Comparison of ENCODE assay signal across 16 mouse cellular contexts in genomic region chr7:101871296-101871695, GRCm38 (mm10). TPM values are rescaled to one million over a fixed set of nuclear protein-coding genes. Genes with fewer than 3 reads are reported as not detected.
DNase-seq lines count a peak whose midpoint lies in the region; ATAC-seq lines count a peak whose summit lies in the region.
"Had no signal": no experiment of that assay in that cellular context is flagged by ENCODE, and none has a peak within 500 bp of the region (broad histone marks: within the 10 kb centered on the region; RNA-seq: fewer than 3 reads in every experiment).

No protein-coding gene starts in this region.

- no peak overlapping the region for H3K27ac ChIP-seq in liver, embryonic 16.5 days (ENCODE audit: low read length)
- H3K27ac ChIP-seq: limb, embryonic 15.5 days had no signal

- no peaks in the 10 kb centered on the region for H3K27me3 ChIP-seq in liver, embryonic 16.5 days (ENCODE audit: control insufficient read depth, insufficient read depth, low read depth, low read length)
- H3K27me3 ChIP-seq: limb, embryonic 15.5 days had no signal

- H3K9ac ChIP-seq in liver, embryonic 16.5 days (ENCODE audit: low read depth, low read length), result no peak overlapping the region
- H3K9ac ChIP-seq: limb, embryonic 15.5 days had no signal

- peak; percentile 36 for DNase-seq in adrenal gland, postnatal 14 days
- DNase-seq in adrenal gland, postnatal 25 days, result no peak
- DNase-seq in liver (no peak), MN1 (ENCODE audit: low spot score) (no peak)
- DNase-seq in kidney, adult 8-10 months, result peak; percentile 28 to 45
- no peak for DNase-seq in right cerebral cortex, postnatal 10 days (ENCODE audit: low spot score in 2 of 2)
- DNase-seq: B cell, adult 2 months; cerebellum, adult 11 months; gastrocnemius, postnatal 14 days; thymus, adult 18-20 months had no signal

- WGBS in liver, embryonic 16.5 days (ENCODE audit: insufficient replicate concordance), result 60% methylated on average over 3 of the region's 3 CpGs

- H3K4me3 ChIP-seq in liver, embryonic 16.5 days (ENCODE audit: low read depth, low read length), result no peak overlapping the region
- H3K4me3 ChIP-seq: limb, embryonic 15.5 days; midbrain, embryonic 10.5 days had no signal

- H3K4me2 ChIP-seq in liver, embryonic 16.5 days (ENCODE audit: low read depth, low read length), result no peak overlapping the region
- H3K4me2 ChIP-seq: limb, embryonic 15.5 days had no signal

- ATAC-seq in liver, embryonic 16.5 days (ENCODE audit: low read depth), result peak; percentile 51; the same call in 1 of the 2 replicates
- ATAC-seq in megakaryocyte progenitor cell, adult 5-6 weeks (replicated peaks; ENCODE audit: poor library complexity), result peak; percentile 57
- ATAC-seq: inflammation-experienced regulatory T-cells, adult 6 months had no signal

- no peaks in the 10 kb centered on the region for H3K9me3 ChIP-seq in liver, embryonic 16.5 days (replicated peaks; ENCODE audit: control insufficient read depth, low read length)
- H3K9me3 ChIP-seq: limb, embryonic 15.5 days; midbrain, embryonic 10.5 days had no signal

- H3K36me3 ChIP-seq in liver, embryonic 16.5 days (ENCODE audit: control insufficient read depth, insufficient read depth), result no peaks in the 10 kb centered on the region
- H3K36me3 ChIP-seq: limb, embryonic 15.5 days; midbrain, embryonic 10.5 days had no signal

- no peaks in the 10 kb centered on the region for H3K4me1 ChIP-seq in liver, embryonic 16.5 days (ENCODE audit: control insufficient read depth, low read depth, low read length)
- H3K4me1 ChIP-seq: limb, embryonic 15.5 days had no signal

RNA-seq across cellular contexts. Expression of gene Folr1, which starts 0.7 kb away (rescaled TPM):
- total RNA-seq in adrenal gland, postnatal 14 days (2021), result 2.6 and 3.0 TPM in 2 replicates
- total RNA-seq in adrenal gland, postnatal 25 days (2021), result 6.8 and 7.9 TPM in 2 replicates
- polyA plus RNA-seq in liver, embryonic 16.5 days (2015; fragmentation: Nextera tagmentation; extraction: Ambion mirVana), result 0.64 and 1.1 TPM in 2 replicates
- 0.74 and 1.9 TPM in 2 replicates for total RNA-seq in megakaryocyte progenitor cell, adult 5-6 weeks (2015)
- total RNA-seq in megakaryocyte progenitor cell, adult 5-6 weeks (2017), result 0.37 TPM in 1 of 2 replicates, not detected in the other
- total RNA-seq: left cerebral cortex, adult 18-20 months had no signal
- polyA plus RNA-seq: inflammation-experienced regulatory T-cells, adult 6 months had no signal

RNA-seq across cellular contexts. Expression of gene Anapc15, which starts 7.8 kb away (rescaled TPM):
- 24.0 and 27.0 TPM in 2 replicates for total RNA-seq in adrenal gland, postnatal 14 days (2021)
- 26.7 and 41.7 TPM in 2 replicates for total RNA-seq in adrenal gland, postnatal 25 days (2021)
- polyA plus RNA-seq in liver, embryonic 16.5 days (2015; fragmentation: Nextera tagmentation; extraction: Ambion mirVana), result 36.3 and 41.6 TPM in 2 replicates
- 56.2 and 70.6 TPM in 2 replicates for total RNA-seq in megakaryocyte progenitor cell, adult 5-6 weeks (2015)
- 98.6 and 132 TPM in 2 replicates for total RNA-seq in megakaryocyte progenitor cell, adult 5-6 weeks (2017)

RNA-seq across cellular contexts. Expression of gene Folr2, which starts 14.3 kb away (rescaled TPM):
- total RNA-seq in adrenal gland, postnatal 14 days (2021), result 2.9 and 3.9 TPM in 2 replicates
- total RNA-seq in adrenal gland, postnatal 25 days (2021), result 1.5 TPM in 1 of 2 replicates, not detected in the other
- 6.1 and 6.4 TPM in 2 replicates for polyA plus RNA-seq in liver, embryonic 16.5 days (2015; fragmentation: Nextera tagmentation; extraction: Ambion mirVana)
- total RNA-seq in megakaryocyte progenitor cell, adult 5-6 weeks (2015), result not detected in 2 replicates
- total RNA-seq in megakaryocyte progenitor cell, adult 5-6 weeks (2017), result not detected in 2 replicates
- polyA plus RNA-seq: inflammation-experienced regulatory T-cells, adult 6 months had no signal

RNA-seq across cellular contexts. Expression of gene Inppl1, which starts 33.3 kb away (rescaled TPM):
- 87.3 and 87.4 TPM in 2 replicates for total RNA-seq in adrenal gland, postnatal 14 days (2021)
- total RNA-seq in adrenal gland, postnatal 25 days (2021), result 101 and 110 TPM in 2 replicates
- polyA plus RNA-seq in liver, embryonic 16.5 days (2015; fragmentation: Nextera tagmentation; extraction: Ambion mirVana), result 6.0 TPM in 2 replicates
- 1.2 and 4.0 TPM in 2 replicates for total RNA-seq in megakaryocyte progenitor cell, adult 5-6 weeks (2015)
- 1.6 and 4.6 TPM in 2 replicates for total RNA-seq in megakaryocyte progenitor cell, adult 5-6 weeks (2017)

RNA-seq across cellular contexts. Expression of gene Lamtor1, which starts 34.4 kb away (rescaled TPM):
- total RNA-seq in adrenal gland, postnatal 14 days (2021), result 116 and 118 TPM in 2 replicates
- 99.9 and 103 TPM in 2 replicates for total RNA-seq in adrenal gland, postnatal 25 days (2021)
- polyA plus RNA-seq in liver, embryonic 16.5 days (2015; fragmentation: Nextera tagmentation; extraction: Ambion mirVana), result 63.7 TPM in 2 replicates
- total RNA-seq in megakaryocyte progenitor cell, adult 5-6 weeks (2015), result 74.7 and 91.8 TPM in 2 replicates
- total RNA-seq in megakaryocyte progenitor cell, adult 5-6 weeks (2017), result 75.0 and 75.7 TPM in 2 replicates

Comparison
In these comparisons a context has a peak if more than half of its experiments do, and no peak if none do; other contexts are left out.
1. DNase-seq: peak in adrenal gland, postnatal 14 days (single experiment) and kidney, adult 8-10 months (2 of 2); none in adrenal gland, postnatal 25 days (single experiment), liver (single experiment), MN1 (single experiment) and right cerebral cortex, postnatal 10 days (0 of 2).